Mouse (Mus musculus) testis, adult 2 months (tissue): ENCODE results near the gene Arg2.

Source experiments
- CTCF ChIP-seq: fragments of 200-500 bp; IDR thresholded peaks from 2 replicates; pipeline ENCODE4 v1.5.1; 2012; ENCODE audit warnings: low read depth, mild to moderate bottlenecking, inconsistent platforms, low read length, moderate library complexity; ENCODE audit not compliant: control insufficient read depth, insufficient read depth, insufficient replicate concordance
- POLR2A ChIP-seq: fragments of 200-500 bp; IDR thresholded peaks from 2 replicates; pipeline ENCODE4 v1.6.1; 2012; ENCODE audit warnings: low read depth, mild to moderate bottlenecking, inconsistent platforms, low read length, moderate library complexity; ENCODE audit not compliant: control insufficient read depth

DNA sequence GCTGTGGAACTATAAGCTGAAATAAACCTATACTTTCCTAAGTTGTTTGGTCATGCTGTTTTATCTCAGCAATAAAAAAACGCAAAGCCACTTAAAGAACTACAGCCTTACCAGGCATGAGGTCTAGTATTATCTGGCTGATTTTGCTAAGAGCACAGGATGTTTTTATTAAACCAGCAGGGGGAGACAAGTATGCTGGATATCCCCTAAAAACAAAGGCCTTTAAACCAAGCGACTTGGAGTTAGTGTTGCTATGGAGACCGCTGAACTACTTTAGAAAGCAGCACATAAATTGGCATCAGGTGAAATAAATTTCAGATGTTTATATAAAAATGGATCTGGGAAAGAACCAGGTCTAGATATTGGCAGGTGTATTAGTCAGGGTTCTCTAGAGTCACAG is 7.8 kb upstream of the Arg2 start:
- TF ChIP-seq CTCF (no peak), POLR2A (no peak)
